23 mouse cellular contexts compared by ENCODE assay signal in the genomic region with DNA sequence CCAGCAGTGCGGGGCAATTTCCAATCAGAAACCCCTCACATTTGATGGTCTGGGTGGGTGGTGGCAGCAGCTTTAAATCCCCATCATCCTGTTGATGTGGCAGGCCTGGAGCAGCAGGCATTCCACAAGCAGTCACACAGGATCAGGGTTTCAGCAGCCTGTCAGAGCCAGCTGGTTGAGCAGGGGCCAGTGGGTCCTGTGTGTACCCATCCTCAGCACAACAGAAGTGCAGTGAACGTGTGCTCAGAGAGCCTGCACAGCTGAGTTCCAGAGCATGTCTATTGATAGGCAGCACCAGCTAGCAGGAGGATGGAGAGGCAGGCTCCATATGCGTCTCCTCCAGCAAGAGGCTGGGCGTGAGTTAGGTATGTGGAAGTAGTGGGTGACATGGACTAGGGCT. TPM values are rescaled to one million over a fixed set of nuclear protein-coding genes. Genes with fewer than 3 reads are reported as not detected.
DNase-seq lines count a peak whose midpoint lies in the region; ATAC-seq and TF ChIP-seq lines count a peak whose summit lies in the region.
"Had no signal": no experiment of that assay in that cellular context is flagged by ENCODE, and none has a peak within 500 bp of the region (broad histone marks: within the 10 kb centered on the region; RNA-seq: fewer than 3 reads in every experiment).

No protein-coding gene starts in this region.

- DNase-seq in heart, adult 8-10 months (ENCODE audit: low spot score): no peak
- DNase-seq in hindbrain, embryonic 11.5 days (ENCODE audit: low spot score): peak; percentile 7
- no peak for DNase-seq in hindbrain, postnatal 0 days (ENCODE audit: low spot score)
- DNase-seq: adrenal gland, postnatal 25 days; cerebellum, adult 18-20 months; cerebellum, adult 9-11 months; cerebellum, postnatal 36 days; heart, adult 18-20 months; kidney, adult 11 months had no signal

- 34% methylated on average over 4 of the region's 4 CpGs for WGBS in heart, embryonic 13.5 days
- 67% methylated on average over 4 of the region's 4 CpGs for WGBS in hindbrain, embryonic 11.5 days
- 72% methylated on average over 4 of the region's 4 CpGs for WGBS in hindbrain, postnatal 0 days
- WGBS in midbrain, embryonic 12.5 days: 60% methylated on average over 4 of the region's 4 CpGs
- 64% methylated on average over 4 of the region's 4 CpGs for WGBS in midbrain, embryonic 13.5 days
- WGBS in hindbrain, embryonic 13.5 days: 64% methylated on average over 4 of the region's 4 CpGs

- H3K4me1 ChIP-seq in heart, embryonic 13.5 days: peaks cover 29% of the 10 kb centered on the region
- no peaks in the 10 kb centered on the region for H3K4me1 ChIP-seq in hindbrain, embryonic 11.5 days (replicated peaks; ENCODE audit: control insufficient read depth, insufficient read depth, low read length)
- no peaks in the 10 kb centered on the region for H3K4me1 ChIP-seq in hindbrain, postnatal 0 days (ENCODE audit: insufficient read depth, low read length)
- peaks cover 4% of the 10 kb centered on the region; the same call in 1 of the 2 replicates for H3K4me1 ChIP-seq in midbrain, embryonic 12.5 days
- H3K4me1 ChIP-seq in midbrain, embryonic 13.5 days (replicated peaks): peaks cover 9% of the 10 kb centered on the region
- H3K4me1 ChIP-seq in hindbrain, embryonic 13.5 days (replicated peaks): peaks cover 24% of the 10 kb centered on the region
- H3K4me1 ChIP-seq: embryonic facial prominence, embryonic 15.5 days had no signal

- no peak for TF ChIP-seq CTCF in hindbrain, postnatal 0 days (IDR thresholded peaks at IDR 0.05; ENCODE audit: low read depth)

- no peaks in the 10 kb centered on the region for H3K9me3 ChIP-seq in heart, embryonic 13.5 days
- no peaks in the 10 kb centered on the region for H3K9me3 ChIP-seq in hindbrain, embryonic 11.5 days (ENCODE audit: control insufficient read depth, low read length)
- no peaks in the 10 kb centered on the region for H3K9me3 ChIP-seq in hindbrain, postnatal 0 days (ENCODE audit: low read length)
- no peaks in the 10 kb centered on the region for H3K9me3 ChIP-seq in midbrain, embryonic 12.5 days
- no peaks in the 10 kb centered on the region for H3K9me3 ChIP-seq in midbrain, embryonic 13.5 days
- no peaks in the 10 kb centered on the region for H3K9me3 ChIP-seq in hindbrain, embryonic 13.5 days
- H3K9me3 ChIP-seq: embryonic facial prominence, embryonic 15.5 days; forebrain, embryonic 10.5 days; hindbrain, embryonic 15.5 days had no signal

- H3K27me3 ChIP-seq in heart, embryonic 13.5 days (replicated peaks): no peaks in the 10 kb centered on the region
- H3K27me3 ChIP-seq in hindbrain, embryonic 11.5 days (ENCODE audit: control insufficient read depth, insufficient read depth, low read length): peaks cover 19% of the 10 kb centered on the region
- peaks cover 4% of the 10 kb centered on the region; the same call in 1 of the 2 replicates for H3K27me3 ChIP-seq in hindbrain, postnatal 0 days (ENCODE audit: insufficient read depth, low read length)
- peaks cover 86% of the 10 kb centered on the region for H3K27me3 ChIP-seq in midbrain, embryonic 12.5 days
- H3K27me3 ChIP-seq in midbrain, embryonic 13.5 days: peaks cover 72% of the 10 kb centered on the region
- H3K27me3 ChIP-seq in hindbrain, embryonic 13.5 days: peaks cover 92% of the 10 kb centered on the region
- H3K27me3 ChIP-seq: CH12.LX; embryonic facial prominence, embryonic 15.5 days; Patski had no signal

- H3K9ac ChIP-seq in heart, embryonic 13.5 days: no peak overlapping the region
- H3K9ac ChIP-seq in hindbrain, embryonic 11.5 days (ENCODE audit: low read depth, low read length): no peak overlapping the region
- H3K9ac ChIP-seq in hindbrain, postnatal 0 days (replicated peaks; ENCODE audit: low read length): no peak overlapping the region
- H3K9ac ChIP-seq in midbrain, embryonic 12.5 days (replicated peaks): 0 out of 2 replicates have a peak overlapping the region, but pooled peaks have one; percentile 4
- no peak overlapping the region for H3K9ac ChIP-seq in midbrain, embryonic 13.5 days (replicated peaks)
- H3K9ac ChIP-seq in hindbrain, embryonic 13.5 days: no peak overlapping the region
- H3K9ac ChIP-seq: embryonic facial prominence, embryonic 15.5 days; hindbrain, embryonic 15.5 days had no signal

- no peak overlapping the region for H3K4me2 ChIP-seq in heart, embryonic 13.5 days
- no peak overlapping the region for H3K4me2 ChIP-seq in hindbrain, embryonic 11.5 days (replicated peaks; ENCODE audit: low read depth, low read length)
- H3K4me2 ChIP-seq in hindbrain, postnatal 0 days (ENCODE audit: low read depth, low read length): no peak overlapping the region
- no peak overlapping the region for H3K4me2 ChIP-seq in midbrain, embryonic 12.5 days (replicated peaks)
- H3K4me2 ChIP-seq in midbrain, embryonic 13.5 days (replicated peaks): no peak overlapping the region
- H3K4me2 ChIP-seq in hindbrain, embryonic 13.5 days: no peak overlapping the region
- H3K4me2 ChIP-seq: embryonic facial prominence, embryonic 15.5 days; hindbrain, embryonic 15.5 days had no signal

- H3K4me3 ChIP-seq in heart, embryonic 13.5 days: no peak overlapping the region
- H3K4me3 ChIP-seq in hindbrain, embryonic 11.5 days (ENCODE audit: low read depth, low read length): no peak overlapping the region
- no peak overlapping the region for H3K4me3 ChIP-seq in hindbrain, postnatal 0 days (ENCODE audit: low read length)
- no peak overlapping the region for H3K4me3 ChIP-seq in midbrain, embryonic 12.5 days
- no peak overlapping the region for H3K4me3 ChIP-seq in midbrain, embryonic 13.5 days (replicated peaks)
- H3K4me3 ChIP-seq in hindbrain, embryonic 13.5 days: no peak overlapping the region
- H3K4me3 ChIP-seq: embryonic facial prominence, embryonic 15.5 days; erythroblast, embryonic 14.5 days; forebrain, embryonic 10.5 days; hindbrain, embryonic 15.5 days had no signal

- ATAC-seq in heart, embryonic 13.5 days (ENCODE audit: extremely low read depth, insufficient number of reproducible peaks, low FRiP score, low TSS enrichment): no peak
- no peak for ATAC-seq in hindbrain, embryonic 11.5 days (ENCODE audit: low FRiP score)
- ATAC-seq in hindbrain, postnatal 0 days: no peak
- no peak for ATAC-seq in midbrain, embryonic 12.5 days (ENCODE audit: low FRiP score, low read depth)
- ATAC-seq in midbrain, embryonic 13.5 days: no peak
- ATAC-seq in hindbrain, embryonic 13.5 days (ENCODE audit: low FRiP score): no peak
- no peak for ATAC-seq in megakaryocyte progenitor cell, adult 5-6 weeks (replicated peaks; ENCODE audit: poor library complexity)
- ATAC-seq: activated CD4-positive, CD25-positive, alpha-beta regulatory T cell, adult 4 months; forebrain, embryonic 14.5 days; Patski had no signal

- peaks cover 84% of the 10 kb centered on the region for H3K36me3 ChIP-seq in heart, embryonic 13.5 days
- no peaks in the 10 kb centered on the region for H3K36me3 ChIP-seq in hindbrain, embryonic 11.5 days (ENCODE audit: control insufficient read depth, insufficient read depth, low read length)
- H3K36me3 ChIP-seq in hindbrain, postnatal 0 days (ENCODE audit: insufficient read depth, low read length): peaks cover 8% of the 10 kb centered on the region; the same call in 1 of the 2 replicates
- H3K36me3 ChIP-seq in midbrain, embryonic 12.5 days: no peaks in the 10 kb centered on the region
- no peaks in the 10 kb centered on the region for H3K36me3 ChIP-seq in midbrain, embryonic 13.5 days
- 0 out of 2 replicates have a peak, but pooled peaks cover 3% of the 10 kb centered on the region for H3K36me3 ChIP-seq in hindbrain, embryonic 13.5 days
- H3K36me3 ChIP-seq: forebrain, embryonic 10.5 days; hindbrain, embryonic 15.5 days had no signal

- peak overlapping the region; percentile 53; the same call in 1 of the 2 replicates for H3K27ac ChIP-seq in heart, embryonic 13.5 days (replicated peaks)
- 0 out of 2 replicates have a peak overlapping the region, but pooled peaks have one; percentile 36 for H3K27ac ChIP-seq in hindbrain, embryonic 11.5 days (ENCODE audit: low read depth, low read length)
- no peak overlapping the region for H3K27ac ChIP-seq in hindbrain, postnatal 0 days
- H3K27ac ChIP-seq in midbrain, embryonic 12.5 days (replicated peaks): peak overlapping the region; percentile 52; the same call in 1 of the 2 replicates
- H3K27ac ChIP-seq in midbrain, embryonic 13.5 days: no peak overlapping the region
- H3K27ac ChIP-seq in hindbrain, embryonic 13.5 days: peak overlapping the region; percentile 72
- H3K27ac ChIP-seq: embryonic facial prominence, embryonic 15.5 days; forebrain, embryonic 10.5 days; hindbrain, embryonic 15.5 days had no signal

RNA-seq across cellular contexts. Expression of a gene that starts 19.2 kb away (rescaled TPM):
- polyA plus RNA-seq in heart, embryonic 13.5 days (2015; fragmentation: Nextera tagmentation; extraction: Ambion mirVana): 0.09 and 0.11 TPM in 2 replicates
- total RNA-seq in heart, adult 8-10 months (2022): under 1 TPM in 2 of 4 experiments, not detected in 2; 0.19 to 0.34 TPM
- polyA plus RNA-seq in hindbrain, embryonic 11.5 days (2014; fragmentation: Nextera tagmentation; extraction: Ambion mirVana): 21.1 and 21.5 TPM in 2 replicates
- 18.8 and 23.2 TPM in 2 replicates for total RNA-seq in hindbrain, postnatal 0 days (2014; rRNA removed)
- polyA plus RNA-seq in hindbrain, postnatal 0 days (2015; fragmentation: Nextera tagmentation; extraction: Ambion mirVana): 17.4 and 20.0 TPM in 2 replicates
- polyA plus RNA-seq in midbrain, embryonic 12.5 days (2016; fragmentation: Nextera tagmentation; extraction: Ambion mirVana): 17.4 and 27.4 TPM in 2 replicates
- 7.6 and 10.8 TPM in 2 replicates for polyA plus RNA-seq in midbrain, embryonic 13.5 days (2015; fragmentation: Nextera tagmentation; extraction: Ambion mirVana)
- 11.3 and 14.9 TPM in 2 replicates for polyA plus RNA-seq in hindbrain, embryonic 13.5 days (2015; fragmentation: Nextera tagmentation; extraction: Ambion mirVana)
- not detected in 2 replicates for total RNA-seq in megakaryocyte progenitor cell, adult 5-6 weeks (2015)
- not detected in 2 replicates for total RNA-seq in megakaryocyte progenitor cell, adult 5-6 weeks (2017)
- total RNA-seq: adrenal gland, postnatal 25 days; CH12.LX; gastrocnemius, adult 8-10 months had no signal
- polyA plus RNA-seq: activated CD4-positive, CD25-positive, alpha-beta regulatory T cell, adult 4 months; embryonic facial prominence, embryonic 15.5 days; erythroblast, embryonic 14.5 days had no signal

Comparison
In these comparisons a context has a peak if more than half of its experiments do, and no peak if none do; other contexts are left out.
1. H3K27ac ChIP-seq: peak in heart, embryonic 13.5 days (single experiment), hindbrain, embryonic 11.5 days (single experiment), midbrain, embryonic 12.5 days (single experiment) and hindbrain, embryonic 13.5 days (single experiment); none in hindbrain, postnatal 0 days (single experiment) and midbrain, embryonic 13.5 days (single experiment).